Mouse (Mus musculus): ENCODE measurements around the gene D130040H23Rik.
"Not testable (repeated sequence)": the region's sequence is repeated elsewhere in the genome, so short reads cannot be mapped to it uniquely, and the experiment has no call there.

The D130040H23Rik gene

GRCm38 (mm10) chr8:69270386-69271202 is at the start of gene D130040H23Rik:
TSS of gene D130040H23Rik (plus strand) at chr8:69271080.
- DNase-seq (ENCODE audit: low read depth, low spot score): peak; percentile 79

GRCm38 (mm10) chr8:69242541-69242940 is 28.3 kb upstream of the D130040H23Rik start:
- DNase-seq (ENCODE audit: low read depth, low spot score): no peak

- no peak for DNase-seq (ENCODE audit: low read depth, low spot score)
Observed at GRCm38 (mm10) chr8:69268525-69268924, 2.4 kb upstream of the D130040H23Rik start.

GRCm38 (mm10) chr8:69271203-69271554 is 299 bp downstream of the D130040H23Rik start:
- DNase-seq (ENCODE audit: low read depth, low spot score): peak; percentile 3

GRCm38 (mm10) chr8:69272435-69272834 is 1.6 kb downstream of the D130040H23Rik start:
- DNase-seq (ENCODE audit: low read depth, low spot score): no peak

- DNase-seq (ENCODE audit: low read depth, low spot score): no peak
Observed at GRCm38 (mm10) chr8:69324771-69325170, 53.9 kb downstream of the D130040H23Rik start.

- peak; percentile 29 for DNase-seq (ENCODE audit: low read depth, low spot score)
Observed at GRCm38 (mm10) chr8:69328301-69329288, 57.7 kb downstream of the D130040H23Rik start.

GRCm38 (mm10) chr8:69329289-69329688 is 58.4 kb downstream of the D130040H23Rik start:
- DNase-seq (ENCODE audit: low read depth, low spot score): not testable (repeated sequence)
